Mouse (Mus musculus): ENCODE results near the gene Igdcc3. TPM values are rescaled to one million over a fixed set of nuclear protein-coding genes. Genes with fewer than 3 reads are reported as not detected.

Gene Igdcc3
- polyA plus RNA-seq, 1 experiment from 2014 or later: 13.8 TPM

GRCm38 (mm10) chr9:65164870-65165269 is 23.9 kb downstream of the Igdcc3 start:
- no peak overlapping the region for H3K27ac ChIP-seq
- H3K36me3 ChIP-seq: no peaks in the 10 kb centered on the region
- H3K4me1 ChIP-seq (replicated peaks): peaks cover 74% of the 10 kb centered on the region
- ATAC-seq (ENCODE audit: low FRiP score): no peak
- no peaks in the 10 kb centered on the region for H3K9me3 ChIP-seq
- H3K4me2 ChIP-seq: no peak overlapping the region
- H3K27me3 ChIP-seq: no peaks in the 10 kb centered on the region
- no peak overlapping the region for H3K4me3 ChIP-seq
- 29% methylated on average over 1 of the region's 1 CpGs for WGBS
- H3K9ac ChIP-seq: no peak overlapping the region

- WGBS: 58% methylated on average over 9 of the region's 9 CpGs
- Histone ChIP-seq H3K4me2 (no peak overlapping the region), H3K4me1 (replicated peaks) (peaks cover 64% of the 10 kb centered on the region), H3K9ac (no peak overlapping the region), H3K4me3 (no peak overlapping the region), H3K9me3 (no peaks in the 10 kb centered on the region), H3K36me3 (no peaks in the 10 kb centered on the region), H3K27me3 (no peaks in the 10 kb centered on the region), H3K27ac (no peak overlapping the region)
- ATAC-seq (ENCODE audit: low FRiP score): no peak
These were observed 25.4 kb downstream of the Igdcc3 start for GRCm38 (mm10) chr9:65166386-65166785.

GRCm38 (mm10) chr9:65168534-65168933 is 27.5 kb downstream of the Igdcc3 start:
- H3K4me2 ChIP-seq: no peak overlapping the region
- H3K4me1 ChIP-seq (replicated peaks): peaks cover 44% of the 10 kb centered on the region
- no peak overlapping the region for H3K4me3 ChIP-seq
- no peak overlapping the region for H3K9ac ChIP-seq
- no peaks in the 10 kb centered on the region for H3K27me3 ChIP-seq
- ATAC-seq (ENCODE audit: low FRiP score): no peak
- H3K36me3 ChIP-seq: peaks cover 5% of the 10 kb centered on the region; the same call in 1 of the 2 replicates
- H3K9me3 ChIP-seq: no peaks in the 10 kb centered on the region
- H3K27ac ChIP-seq: peak overlapping the region; percentile 26; the same call in 1 of the 2 replicates
- WGBS: 46% methylated on average over 2 of the region's 6 CpGs

- Histone ChIP-seq H3K36me3 (peaks cover 5% of the 10 kb centered on the region; the same call in 1 of the 2 replicates), H3K4me3 (no peak overlapping the region), H3K9me3 (no peaks in the 10 kb centered on the region), H3K4me2 (no peak overlapping the region), H3K9ac (no peak overlapping the region), H3K27ac (peak overlapping the region; percentile 26), H3K27me3 (no peaks in the 10 kb centered on the region), H3K4me1 (replicated peaks) (peaks cover 40% of the 10 kb centered on the region)
- ATAC-seq (ENCODE audit: low FRiP score): no peak
- WGBS: 38% methylated on average over 4 of the region's 4 CpGs
These were observed 28.0 kb downstream of the Igdcc3 start for GRCm38 (mm10) chr9:65168952-65169351.

GRCm38 (mm10) chr9:65172654-65173053 is 31.7 kb downstream of the Igdcc3 start:
- Histone ChIP-seq H3K4me2 (no peak overlapping the region), H3K27ac (no peak overlapping the region; the same call in 1 of the 2 replicates), H3K9ac (no peak overlapping the region), H3K36me3 (peaks cover 5% of the 10 kb centered on the region; the same call in 1 of the 2 replicates), H3K27me3 (no peaks in the 10 kb centered on the region), H3K4me3 (no peak overlapping the region), H3K9me3 (no peaks in the 10 kb centered on the region), H3K4me1 (replicated peaks) (peaks cover 50% of the 10 kb centered on the region)
- 71% methylated on average over 9 of the region's 9 CpGs for WGBS
- ATAC-seq (ENCODE audit: low FRiP score): no peak

GRCm38 (mm10) chr9:65175234-65175938 is 34.4 kb downstream of the Igdcc3 start:
- 4% methylated on average over 5 of the region's 5 CpGs for WGBS
- Histone ChIP-seq H3K4me3 (no peak overlapping the region), H3K9me3 (no peaks in the 10 kb centered on the region), H3K9ac (peak overlapping the region; percentile 55; the same call in 1 of the 2 replicates), H3K36me3 (peaks cover 5% of the 10 kb centered on the region; the same call in 1 of the 2 replicates), H3K27ac (peak overlapping the region; percentile 89), H3K4me2 (peak overlapping the region; percentile 3; the same call in 1 of the 2 replicates), H3K4me1 (replicated peaks) (peaks cover 55% of the 10 kb centered on the region), H3K27me3 (no peaks in the 10 kb centered on the region)
- ATAC-seq (ENCODE audit: low FRiP score): peak; percentile 49

- peak overlapping the region; percentile 3; the same call in 1 of the 2 replicates for H3K4me2 ChIP-seq
- no peaks in the 10 kb centered on the region for H3K9me3 ChIP-seq
- H3K36me3 ChIP-seq: peaks cover 8% of the 10 kb centered on the region
- 11% methylated on average over 9 of the region's 9 CpGs for WGBS
- H3K27ac ChIP-seq: peak overlapping the region; percentile 89
- peak; percentile 75 for ATAC-seq (ENCODE audit: low FRiP score)
- H3K27me3 ChIP-seq: no peaks in the 10 kb centered on the region
- H3K9ac ChIP-seq: peak overlapping the region; percentile 55; the same call in 1 of the 2 replicates
- peaks cover 64% of the 10 kb centered on the region for H3K4me1 ChIP-seq (replicated peaks)
- no peak overlapping the region for H3K4me3 ChIP-seq
These were observed 35.2 kb downstream of the Igdcc3 start for GRCm38 (mm10) chr9:65175939-65176871.

GRCm38 (mm10) chr9:65177497-65177896 is 36.5 kb downstream of the Igdcc3 start:
- H3K9ac ChIP-seq: peak overlapping the region; percentile 64; the same call in 1 of the 2 replicates
- no peak for ATAC-seq (ENCODE audit: low FRiP score)
- peak overlapping the region; percentile 89 for H3K27ac ChIP-seq
- peaks cover 21% of the 10 kb centered on the region for H3K36me3 ChIP-seq
- peaks cover 75% of the 10 kb centered on the region for H3K4me1 ChIP-seq (replicated peaks)
- H3K4me3 ChIP-seq: no peak overlapping the region
- no peaks in the 10 kb centered on the region for H3K9me3 ChIP-seq
- WGBS: 48% methylated on average over 3 of the region's 3 CpGs
- H3K4me2 ChIP-seq: no peak overlapping the region
- H3K27me3 ChIP-seq: no peaks in the 10 kb centered on the region

- H3K9ac ChIP-seq: peak overlapping the region; percentile 64
- H3K4me1 ChIP-seq (replicated peaks): peaks cover 79% of the 10 kb centered on the region
- 33% methylated on average over 10 of the region's 10 CpGs for WGBS
- H3K9me3 ChIP-seq: no peaks in the 10 kb centered on the region
- H3K4me3 ChIP-seq: no peak overlapping the region
- peak overlapping the region; percentile 35; the same call in 1 of the 2 replicates for H3K4me2 ChIP-seq
- peaks cover 21% of the 10 kb centered on the region for H3K36me3 ChIP-seq
- ATAC-seq (ENCODE audit: low FRiP score): no peak
- peak overlapping the region; percentile 89 for H3K27ac ChIP-seq
- H3K27me3 ChIP-seq: no peaks in the 10 kb centered on the region
These were observed 36.9 kb downstream of the Igdcc3 start for GRCm38 (mm10) chr9:65177912-65178311.

GRCm38 (mm10) chr9:65178336-65179213 is 37.6 kb downstream of the Igdcc3 start:
- Histone ChIP-seq H3K4me3 (no peak overlapping the region), H3K36me3 (peaks cover 26% of the 10 kb centered on the region), H3K9me3 (no peaks in the 10 kb centered on the region), H3K4me1 (replicated peaks) (peaks cover 79% of the 10 kb centered on the region), H3K27ac (peak overlapping the region; percentile 89), H3K9ac (peak overlapping the region; percentile 64), H3K27me3 (no peaks in the 10 kb centered on the region), H3K4me2 (peak overlapping the region; percentile 35)
- 4% methylated on average over 22 of the region's 22 CpGs for WGBS
- ATAC-seq (ENCODE audit: low FRiP score): peak; percentile 49

- Histone ChIP-seq H3K36me3 (peaks cover 38% of the 10 kb centered on the region), H3K4me1 (replicated peaks) (peaks cover 77% of the 10 kb centered on the region), H3K4me3 (no peak overlapping the region), H3K27ac (peak overlapping the region; percentile 89), H3K4me2 (peak overlapping the region; percentile 21; the same call in 1 of the 2 replicates), H3K9ac (0 out of 2 replicates have a peak overlapping the region, but pooled peaks have one; percentile 64), H3K9me3 (no peaks in the 10 kb centered on the region), H3K27me3 (no peaks in the 10 kb centered on the region)
- no peak for ATAC-seq (ENCODE audit: low FRiP score)
- 22% methylated on average over 17 of the region's 17 CpGs for WGBS
These were observed 39.0 kb downstream of the Igdcc3 start for GRCm38 (mm10) chr9:65179817-65180624.

Data from hindbrain, embryonic 13.5 days (tissue).